ENCODE assay signal across 9 mouse cellular contexts in the genomic region with DNA sequence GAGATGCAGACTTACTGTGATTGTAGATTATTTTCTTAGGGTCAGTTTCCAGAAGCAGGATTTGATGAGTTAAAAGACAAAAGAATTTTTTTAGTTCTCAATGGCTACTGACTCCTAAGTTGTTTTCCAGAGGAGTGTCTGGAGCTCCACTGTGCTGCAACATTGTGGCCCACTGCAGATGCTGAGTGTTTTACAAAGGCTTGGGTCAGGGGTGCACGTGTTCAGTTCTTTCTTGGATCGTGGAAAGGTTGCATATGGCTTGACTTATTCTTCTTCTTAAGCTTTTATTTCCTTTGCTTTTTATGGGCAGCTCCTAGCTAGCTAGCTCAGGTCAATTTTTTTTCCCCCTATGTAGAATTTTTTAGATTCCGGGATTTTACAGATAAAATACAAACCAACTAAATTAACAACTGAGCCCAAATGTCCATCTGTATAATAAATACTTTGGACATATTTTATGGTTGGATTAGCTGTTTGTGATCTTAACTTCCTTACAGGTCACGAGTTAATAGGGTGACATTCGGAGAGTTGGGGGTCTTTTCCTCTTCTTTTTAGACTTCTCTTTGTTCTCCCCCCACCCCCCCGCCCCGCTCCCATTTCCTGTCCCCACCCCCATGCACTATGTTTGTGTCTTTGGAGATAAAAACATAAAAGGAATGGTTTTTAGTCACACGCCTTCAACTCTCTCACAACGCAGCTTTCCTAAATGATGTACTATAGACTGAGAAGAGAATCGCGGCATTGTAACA. TPM values are rescaled to one million over a fixed set of nuclear protein-coding genes. Genes with fewer than 3 reads are reported as not detected.
A peak's percentile ranks its signal among the peaks of the same experiment; 100 is the strongest.
DNase-seq lines count a peak whose midpoint lies in the region; ATAC-seq and TF ChIP-seq lines count a peak whose summit lies in the region.
"Had no signal": no experiment of that assay in that cellular context is flagged by ENCODE, and none has a peak within 500 bp of the region (broad histone marks: within the 10 kb centered on the region; RNA-seq: fewer than 3 reads in every experiment).

No protein-coding gene starts in this region.

- no peak overlapping the region for H3K4me3 ChIP-seq in kidney, embryonic 15.5 days (replicated peaks)
- no peak overlapping the region for H3K4me3 ChIP-seq in embryonic facial prominence, embryonic 11.5 days (ENCODE audit: low read depth, low read length)
- H3K4me3 ChIP-seq in embryonic fibroblast, embryonic 13.5 days (ENCODE audit: insufficient read depth, low read length), result no peak overlapping the region
- peak overlapping the region; percentile 34 for H3K4me3 ChIP-seq in limb, embryonic 10.5 days

- TF ChIP-seq POLR2A in embryonic fibroblast, embryonic 13.5 days (IDR thresholded peaks at IDR 0.05; ENCODE audit: low read depth, low read length), result no peak

- no peaks in the 10 kb centered on the region for H3K27me3 ChIP-seq in kidney, embryonic 15.5 days
- H3K27me3 ChIP-seq in embryonic facial prominence, embryonic 11.5 days (ENCODE audit: control insufficient read depth, insufficient read depth, low read length), result no peaks in the 10 kb centered on the region
- H3K27me3 ChIP-seq in limb, embryonic 10.5 days (ENCODE audit: low read depth, poor library complexity, severe bottlenecking), result no peaks in the 10 kb centered on the region

- H3K4me1 ChIP-seq in kidney, embryonic 15.5 days, result peaks cover 80% of the 10 kb centered on the region
- peaks cover 5% of the 10 kb centered on the region for H3K4me1 ChIP-seq in embryonic facial prominence, embryonic 11.5 days (ENCODE audit: control insufficient read depth, insufficient read depth, low read length)
- peaks cover 35% of the 10 kb centered on the region for H3K4me1 ChIP-seq in embryonic fibroblast, embryonic 13.5 days (ENCODE audit: control insufficient read depth, insufficient read depth, low read length)
- peaks cover 77% of the 10 kb centered on the region for H3K4me1 ChIP-seq in limb, embryonic 10.5 days

- no peaks in the 10 kb centered on the region for H3K36me3 ChIP-seq in kidney, embryonic 15.5 days
- H3K36me3 ChIP-seq in embryonic facial prominence, embryonic 11.5 days (replicated peaks; ENCODE audit: control insufficient read depth, insufficient read depth, low read depth, low read length), result no peaks in the 10 kb centered on the region
- no peaks in the 10 kb centered on the region for H3K36me3 ChIP-seq in limb, embryonic 10.5 days

- DNase-seq in kidney, postnatal 36 days, result no peak
- peak; percentile 36 for DNase-seq in embryonic facial prominence, embryonic 11.5 days (ENCODE audit: low spot score)
- DNase-seq in limb, embryonic 10.5 days (ENCODE audit: low spot score), result no peak
- DNase-seq in frontal cortex, postnatal 36 days (ENCODE audit: low spot score in 2 of 2), result no peak
- no peak for DNase-seq in adrenal gland, postnatal 4 days (ENCODE audit: low spot score in 2 of 2)

- H3K9ac ChIP-seq in kidney, embryonic 15.5 days, result no peak overlapping the region
- H3K9ac ChIP-seq in embryonic facial prominence, embryonic 11.5 days (replicated peaks; ENCODE audit: low read length), result no peak overlapping the region
- H3K9ac ChIP-seq: liver, embryonic 14.5 days had no signal

- H3K4me2 ChIP-seq in kidney, embryonic 15.5 days, result peak overlapping the region; percentile 53
- no peak overlapping the region; the same call in 1 of the 2 replicates for H3K4me2 ChIP-seq in embryonic facial prominence, embryonic 11.5 days (ENCODE audit: low read depth, low read length)

- H3K9me3 ChIP-seq in kidney, embryonic 15.5 days (replicated peaks), result no peaks in the 10 kb centered on the region
- H3K9me3 ChIP-seq in embryonic facial prominence, embryonic 11.5 days (replicated peaks; ENCODE audit: control insufficient read depth, low read length), result no peaks in the 10 kb centered on the region
- H3K9me3 ChIP-seq in limb, embryonic 10.5 days (replicated peaks), result no peaks in the 10 kb centered on the region

- ATAC-seq in kidney, embryonic 15.5 days (replicated peaks; ENCODE audit: low FRiP score), result peak; percentile 15; the same call in 1 of the 2 replicates
- no peak; the same call in 1 of the 2 replicates for ATAC-seq in embryonic facial prominence, embryonic 11.5 days (replicated peaks; ENCODE audit: insufficient number of reproducible peaks, low FRiP score, low TSS enrichment, low read depth)
- no peak for ATAC-seq in megakaryocyte progenitor cell, adult 5-6 weeks (replicated peaks; ENCODE audit: poor library complexity)

- no peak for TF ChIP-seq CTCF in embryonic fibroblast, embryonic 13.5 days (IDR thresholded peaks at IDR 0.05; ENCODE audit: borderline replicate concordance, insufficient read depth, low read length)

- 15% methylated on average over 11 of the region's 11 CpGs for WGBS in kidney, embryonic 15.5 days
- 16% methylated on average over 11 of the region's 11 CpGs for WGBS in embryonic facial prominence, embryonic 11.5 days
- 7% methylated on average over 11 of the region's 11 CpGs for WGBS in limb, embryonic 10.5 days

- peak overlapping the region; percentile 90 for H3K27ac ChIP-seq in kidney, embryonic 15.5 days
- no peak overlapping the region for H3K27ac ChIP-seq in embryonic facial prominence, embryonic 11.5 days (replicated peaks; ENCODE audit: low read depth, low read length)
- H3K27ac ChIP-seq in embryonic fibroblast, embryonic 13.5 days (ENCODE audit: insufficient read depth, low read length), result peak overlapping the region; percentile 63
- H3K27ac ChIP-seq in limb, embryonic 10.5 days, result peak overlapping the region; percentile 86
- H3K27ac ChIP-seq: liver, embryonic 14.5 days had no signal

RNA-seq across cellular contexts. Expression of a gene that starts 40.5 kb away (rescaled TPM):
- 27.6 and 30.4 TPM in 2 replicates for polyA plus RNA-seq in kidney, embryonic 15.5 days (2015; fragmentation: Nextera tagmentation; extraction: Ambion mirVana)
- 14.4 and 16.7 TPM in 2 replicates for polyA plus RNA-seq in embryonic facial prominence, embryonic 11.5 days (2014; fragmentation: Nextera tagmentation; extraction: Ambion mirVana)
- 209 and 224 TPM in 2 replicates for polyA plus RNA-seq in embryonic fibroblast, embryonic 13.5 days (2011; ENCODE audit: insufficient read length, low read depth, missing spikeins)
- 12.7 and 17.3 TPM in 2 replicates for polyA plus RNA-seq in limb, embryonic 10.5 days (2016; fragmentation: Nextera tagmentation; extraction: Ambion mirVana)
- total RNA-seq in megakaryocyte progenitor cell, adult 5-6 weeks (2015), result not detected in 2 replicates
- not detected in 2 replicates for total RNA-seq in megakaryocyte progenitor cell, adult 5-6 weeks (2017)
- total RNA-seq in adrenal gland, postnatal 4 days (2021), result 10 to 100 TPM; 66.2 to 74.8 TPM
